Mouse (Mus musculus) E14TG2a.4 (cell line): ENCODE measurements around the gene Gde1.

Experiments used
- H3K27me3 ChIP-seq: 2 replicates; pipeline ENCODE4 v1.6.1; 2014; ENCODE audit warnings: low read length, control low read depth; ENCODE audit not compliant: insufficient read depth
- H3K36me3 ChIP-seq: 2 replicates; pipeline ENCODE4 v1.6.1; 2014; ENCODE audit warnings: low read length, control low read depth; ENCODE audit not compliant: insufficient read depth
- H3K4me1 ChIP-seq: replicated peaks from 2 replicates; pipeline ENCODE4 v1.6.1; 2014; ENCODE audit warnings: low read depth, low read length, control low read depth
- H3K4me3 ChIP-seq: replicated peaks from 2 replicates; pipeline ENCODE4 v1.5.1; 2014; ENCODE audit warnings: mild to moderate bottlenecking, low read length
- H3K9me3 ChIP-seq: 2 replicates; pipeline ENCODE4 v1.6.1; 2014; ENCODE audit warnings: low read length, control low read depth
- CTCF ChIP-seq: conservative IDR thresholded peaks from 2 replicates; pipeline ENCODE4 v1.5.1; 2014; ENCODE audit warnings: low read length
- NANOG ChIP-seq: IDR thresholded peaks from 2 replicates; pipeline ENCODE4 v1.6.1; 2014; ENCODE audit warnings: borderline replicate concordance, low read length, mixed read lengths
- POU5F1 ChIP-seq: IDR thresholded peaks from 2 replicates; pipeline ENCODE4 v1.6.1; 2014; ENCODE audit warnings: low read length, borderline replicate concordance

Gde1 gene

GRCm38 (mm10) chr7:118738730-118739129 lies 33.2 kb upstream of the Gde1 start:
- TF ChIP-seq NANOG (no peak), CTCF (peak; percentile 44)

GRCm38 (mm10) chr7:118733225-118733624 lies 27.6 kb upstream of the Gde1 start:
- no peak for TF ChIP-seq POU5F1
- no peak for TF ChIP-seq NANOG
- TF ChIP-seq CTCF = no peak
- no peaks in the 10 kb centered on the region for H3K9me3 ChIP-seq
- H3K4me1 ChIP-seq = no peaks in the 10 kb centered on the region
- peaks cover 60% of the 10 kb centered on the region for H3K36me3 ChIP-seq
- H3K27me3 ChIP-seq = no peaks in the 10 kb centered on the region
- no peak overlapping the region for H3K4me3 ChIP-seq

More at GRCm38 (mm10) chr7:118738730-118739129, 33.2 kb upstream of the Gde1 start:
- Histone ChIP-seq H3K9me3 (no peaks in the 10 kb centered on the region), H3K4me1 (peaks cover 21% of the 10 kb centered on the region), H3K36me3 (peaks cover 12% of the 10 kb centered on the region), H3K4me3 (no peak overlapping the region), H3K27me3 (no peaks in the 10 kb centered on the region)

- TF ChIP-seq CTCF = no peak
- no peak for TF ChIP-seq POU5F1
- no peak for TF ChIP-seq NANOG
- H3K4me3 ChIP-seq = no peak overlapping the region
- peaks cover 8% of the 10 kb centered on the region for H3K4me1 ChIP-seq
- H3K9me3 ChIP-seq = no peaks in the 10 kb centered on the region
- H3K36me3 ChIP-seq = peaks cover 70% of the 10 kb centered on the region
- H3K27me3 ChIP-seq = no peaks in the 10 kb centered on the region
Observed at GRCm38 (mm10) chr7:118731781-118732180, 26.2 kb upstream of the Gde1 start.

- Histone ChIP-seq H3K36me3 (peaks cover 88% of the 10 kb centered on the region), H3K4me1 (peaks cover 13% of the 10 kb centered on the region), H3K9me3 (no peaks in the 10 kb centered on the region), H3K4me3 (no peak overlapping the region), H3K27me3 (no peaks in the 10 kb centered on the region)
- TF ChIP-seq NANOG = no peak
- TF ChIP-seq POU5F1 = no peak
- TF ChIP-seq CTCF = no peak
Observed at GRCm38 (mm10) chr7:118728846-118729587, 23.4 kb upstream of the Gde1 start.

GRCm38 (mm10) chr7:118725459-118725858 lies 19.9 kb upstream of the Gde1 start:
- H3K9me3 ChIP-seq = no peaks in the 10 kb centered on the region
- TF ChIP-seq CTCF (no peak), POU5F1 (no peak), NANOG (no peak)

GRCm38 (mm10) chr7:118723927-118724326 lies 18.3 kb upstream of the Gde1 start:
- no peaks in the 10 kb centered on the region for H3K9me3 ChIP-seq
- TF ChIP-seq POU5F1 = no peak
- no peak for TF ChIP-seq NANOG
- TF ChIP-seq CTCF = no peak
- H3K36me3 ChIP-seq = peaks cover 81% of the 10 kb centered on the region
- peaks cover 32% of the 10 kb centered on the region for H3K4me1 ChIP-seq
- H3K4me3 ChIP-seq = no peak overlapping the region
- H3K27me3 ChIP-seq = no peaks in the 10 kb centered on the region

More at GRCm38 (mm10) chr7:118725459-118725858, 19.9 kb upstream of the Gde1 start:
- H3K36me3 ChIP-seq = peaks cover 81% of the 10 kb centered on the region
- H3K4me1 ChIP-seq = peaks cover 32% of the 10 kb centered on the region
- H3K27me3 ChIP-seq = no peaks in the 10 kb centered on the region
- no peak overlapping the region for H3K4me3 ChIP-seq

GRCm38 (mm10) chr7:118718066-118718465 lies 12.5 kb upstream of the Gde1 start:
- H3K27me3 ChIP-seq = no peaks in the 10 kb centered on the region

GRCm38 (mm10) chr7:118714873-118715272 lies 9.3 kb upstream of the Gde1 start:
- Histone ChIP-seq H3K4me3 (no peak overlapping the region), H3K4me1 (peaks cover 21% of the 10 kb centered on the region), H3K36me3 (peaks cover 47% of the 10 kb centered on the region), H3K9me3 (no peaks in the 10 kb centered on the region), H3K27me3 (no peaks in the 10 kb centered on the region)
- TF ChIP-seq CTCF = no peak
- no peak for TF ChIP-seq NANOG
- TF ChIP-seq POU5F1 = no peak

More at GRCm38 (mm10) chr7:118718066-118718465, 12.5 kb upstream of the Gde1 start:
- H3K4me3 ChIP-seq = no peak overlapping the region
- peaks cover 23% of the 10 kb centered on the region for H3K4me1 ChIP-seq
- no peaks in the 10 kb centered on the region for H3K9me3 ChIP-seq
- H3K36me3 ChIP-seq = peaks cover 72% of the 10 kb centered on the region
- TF ChIP-seq NANOG = no peak
- no peak for TF ChIP-seq CTCF
- TF ChIP-seq POU5F1 = no peak
